Mouse (Mus musculus) heart, adult 9 months (tissue): ENCODE results near the gene Spg21.

Experiments
- DNase-seq, 2 experiments: peaks; one replicate each; pipeline ENCODE4 v3.0.0; 2022; ENCODE audit warnings: low spot score in 2 of 2

The Spg21 gene

DNA sequence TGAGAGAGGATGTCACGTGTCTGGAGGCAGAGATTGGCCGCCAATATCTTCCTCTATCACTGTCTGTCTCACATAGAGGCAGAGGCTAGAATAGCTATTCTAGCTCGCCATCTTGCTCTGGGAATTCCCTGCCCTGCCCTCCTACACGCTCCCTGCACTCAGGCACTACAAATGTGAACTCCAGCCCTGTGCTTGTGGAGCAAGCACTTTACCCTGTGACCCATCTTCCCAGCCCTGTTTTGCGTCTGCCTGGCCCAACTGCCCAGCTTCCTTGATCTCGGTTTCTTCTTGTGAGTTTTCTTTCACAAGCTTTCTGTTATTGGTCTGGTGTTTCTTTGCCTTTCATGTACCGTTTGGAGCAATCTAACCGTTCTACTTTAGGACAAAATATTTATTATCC lies 18.4 kb downstream of the Spg21 start:
- DNase-seq, result no peak

DNA sequence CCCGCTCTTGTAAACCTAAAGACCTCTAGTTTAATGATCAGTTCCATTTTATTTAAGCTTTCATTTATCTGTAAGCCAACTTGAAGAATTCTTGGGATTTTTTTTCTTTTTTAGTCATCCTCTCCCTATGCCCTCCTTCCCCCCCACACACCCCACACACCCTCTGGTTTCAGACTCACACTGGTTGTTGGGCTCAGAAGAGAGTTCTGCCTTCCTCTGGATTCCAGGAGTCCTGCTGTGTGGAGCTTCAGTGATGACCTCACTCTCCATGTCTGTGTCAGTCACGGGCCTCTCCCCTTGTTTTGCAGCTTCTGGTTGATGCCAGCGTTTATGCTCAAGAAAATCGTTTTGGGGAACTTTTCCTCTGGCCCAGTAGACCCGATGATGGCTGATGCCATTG lies 19.3 kb downstream of the Spg21 start:
- DNase-seq, result no peak

DNA sequence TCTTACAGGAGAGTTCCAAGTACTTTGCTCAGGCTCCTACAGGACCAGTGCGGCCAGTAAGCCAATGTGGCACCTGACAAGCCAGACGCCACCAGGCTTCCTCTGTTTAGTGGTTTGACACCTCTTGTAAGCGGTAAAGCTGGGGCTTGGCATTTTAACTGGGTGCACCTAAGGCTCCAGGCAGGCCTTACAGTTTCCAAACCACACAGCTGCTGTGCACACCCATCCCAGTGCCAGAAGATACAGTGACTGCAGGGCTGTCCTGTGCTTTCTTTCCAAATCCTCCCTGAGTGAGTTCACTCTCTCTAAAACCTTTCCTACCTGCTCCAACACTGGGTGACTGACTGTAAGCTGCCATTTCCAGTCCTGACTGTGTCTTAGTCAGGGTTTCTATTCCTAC lies 30.7 kb downstream of the Spg21 start:
- DNase-seq, result no peak

DNA sequence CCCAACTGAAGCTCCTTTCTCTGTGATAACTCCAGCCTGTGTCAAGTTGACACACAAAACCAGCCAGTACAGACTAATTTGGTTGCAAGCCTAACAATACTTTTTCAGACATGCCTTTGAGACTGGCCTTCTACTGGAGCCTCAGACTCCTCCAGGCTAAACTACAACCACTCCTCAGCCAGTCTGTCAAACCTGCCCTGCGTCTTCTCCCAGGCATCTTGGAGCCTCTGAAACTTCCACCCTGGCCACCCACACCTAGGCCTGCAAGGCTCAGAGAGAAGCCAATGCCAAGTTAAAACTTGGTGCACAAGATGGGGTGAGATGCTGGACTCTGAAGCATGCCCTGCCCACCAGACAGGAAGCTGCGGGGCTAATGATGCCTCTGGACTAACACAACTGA lies 31.6 kb downstream of the Spg21 start:
- DNase-seq, result no peak

DNA sequence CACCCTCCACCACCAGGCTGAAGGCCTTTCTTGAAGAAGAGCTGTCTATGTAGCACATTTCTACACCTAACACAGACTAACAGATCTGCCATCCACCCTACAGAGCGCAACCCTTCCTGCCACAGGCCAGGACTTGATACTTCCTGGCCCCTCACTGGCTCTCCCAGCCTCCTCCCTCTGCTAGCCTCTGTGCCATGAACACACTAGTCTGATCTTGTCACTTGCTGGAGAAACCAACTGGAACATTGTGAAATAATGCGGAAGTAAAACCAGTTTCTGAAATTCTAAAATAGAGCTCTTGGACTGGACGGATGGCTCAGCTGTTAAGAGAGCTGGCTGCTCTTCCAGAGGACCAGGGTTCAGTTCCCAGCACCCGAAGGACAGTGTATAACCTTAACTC lies 32.1 kb downstream of the Spg21 start:
- no peak for DNase-seq

DNA sequence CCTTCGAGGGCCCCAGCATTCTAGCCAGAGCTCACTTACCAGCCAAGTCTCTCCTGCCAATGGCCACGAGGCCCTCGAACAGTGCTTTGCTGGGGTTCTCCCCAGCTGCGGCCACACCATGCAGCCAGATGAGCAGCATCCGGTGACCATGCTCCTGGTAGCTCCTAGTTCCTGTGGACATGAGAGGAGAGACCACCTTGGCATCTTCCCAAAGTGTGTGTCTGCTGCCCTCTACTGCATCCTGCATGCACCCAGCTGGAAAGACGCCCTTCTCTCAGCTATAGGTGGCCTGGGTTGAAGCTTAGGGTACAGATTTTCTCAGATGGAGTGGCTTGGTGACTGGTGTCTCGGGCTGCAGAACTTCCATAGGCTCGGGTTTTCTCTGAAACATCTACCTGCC lies 41.4 kb downstream of the Spg21 start:
- DNase-seq, result no peak

DNA sequence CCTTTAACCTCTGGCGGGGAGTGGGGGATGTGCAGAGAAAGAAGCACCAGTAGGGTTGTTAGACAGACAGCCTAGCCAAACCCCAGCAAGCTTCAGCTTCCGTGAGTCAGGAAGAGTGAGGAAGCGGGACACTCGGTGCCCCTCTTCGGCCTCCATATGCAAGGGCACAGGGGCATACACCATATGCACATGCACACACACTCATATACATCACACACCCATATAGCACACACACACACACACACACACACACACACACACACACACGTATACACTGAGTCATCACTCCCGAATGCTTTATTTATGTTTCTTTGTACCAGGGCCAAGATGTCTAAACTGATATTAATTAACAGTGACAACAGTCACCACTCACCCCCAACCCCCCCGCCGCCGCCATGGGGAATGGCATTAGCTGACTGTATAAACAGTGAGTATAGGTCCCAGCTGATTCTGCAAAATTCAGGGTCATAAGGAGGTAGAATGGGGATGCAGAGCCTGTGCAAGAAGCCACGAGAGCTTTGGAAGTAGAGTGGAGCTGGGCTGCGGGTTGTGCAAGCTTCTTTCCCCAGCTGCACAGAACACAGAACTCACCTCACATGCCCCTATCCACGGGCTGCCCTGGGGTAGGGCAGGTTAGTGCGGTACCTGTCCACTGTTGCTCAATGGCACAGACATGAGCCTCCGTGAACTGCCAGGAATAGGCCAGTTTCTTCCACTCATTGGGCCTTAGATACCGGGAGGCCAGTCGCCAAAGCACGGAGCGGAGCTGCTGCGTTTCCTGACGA lies 42.2 kb downstream of the Spg21 start:
- DNase-seq, result no peak

DNA sequence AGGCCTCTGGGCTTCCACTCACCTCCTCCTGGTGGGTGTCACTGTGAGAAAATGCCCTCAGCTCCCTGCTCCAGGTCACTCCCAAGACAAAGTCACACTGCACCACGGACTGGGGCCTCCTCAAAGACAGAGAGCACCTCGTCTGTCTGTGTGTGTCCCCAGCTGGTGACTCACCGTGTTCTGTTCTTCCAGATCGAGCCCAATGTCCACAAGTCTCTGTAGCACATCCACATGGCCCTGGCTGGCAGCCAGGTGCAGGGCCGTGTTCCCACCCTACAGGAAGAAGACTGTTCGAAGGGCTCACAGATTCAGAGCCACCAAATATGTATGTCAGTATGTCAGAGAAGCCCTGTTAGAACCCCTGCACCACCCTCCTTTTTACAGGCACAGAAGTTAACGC lies 47.7 kb downstream of the Spg21 start:
- no peak for DNase-seq

DNA sequence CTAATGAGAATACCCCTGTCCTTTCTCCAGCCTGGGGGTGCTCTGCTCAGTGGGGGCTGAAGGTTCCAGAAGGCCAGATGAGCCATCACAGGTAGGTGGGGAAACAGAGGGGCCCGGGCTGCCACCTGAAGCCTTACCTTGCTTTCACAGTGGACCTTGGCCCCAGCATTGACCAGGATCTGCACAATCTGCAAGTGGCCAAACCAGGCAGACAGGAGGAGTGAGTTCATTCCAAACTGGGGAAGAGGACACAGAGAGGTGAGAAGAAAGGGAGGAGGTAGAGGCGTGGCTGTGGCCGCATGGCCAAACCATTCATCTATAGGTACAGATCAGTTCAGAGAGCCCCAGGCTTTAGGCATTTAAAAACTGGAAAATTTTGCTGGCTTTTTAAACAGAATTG lies 51.8 kb downstream of the Spg21 start:
- no peak for DNase-seq

DNA sequence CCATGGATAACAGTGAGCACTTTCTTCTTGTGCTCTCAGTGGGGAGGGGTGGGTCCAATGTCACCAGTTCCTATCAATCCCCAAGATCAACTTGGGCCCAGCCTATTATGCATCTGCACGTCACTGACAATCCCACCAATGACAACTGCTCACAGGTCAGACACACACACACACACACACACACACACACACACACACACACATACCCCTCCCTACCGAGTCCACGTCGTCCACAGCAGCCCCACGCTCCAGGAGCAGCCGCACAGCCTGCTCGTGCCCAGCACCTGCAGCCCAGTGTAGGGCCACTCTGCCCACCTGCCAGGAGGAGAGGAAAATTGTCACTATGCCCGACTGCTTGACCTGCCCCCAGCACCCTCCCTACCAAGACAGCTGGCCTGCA lies 53.7 kb downstream of the Spg21 start:
- no peak for DNase-seq

DNA sequence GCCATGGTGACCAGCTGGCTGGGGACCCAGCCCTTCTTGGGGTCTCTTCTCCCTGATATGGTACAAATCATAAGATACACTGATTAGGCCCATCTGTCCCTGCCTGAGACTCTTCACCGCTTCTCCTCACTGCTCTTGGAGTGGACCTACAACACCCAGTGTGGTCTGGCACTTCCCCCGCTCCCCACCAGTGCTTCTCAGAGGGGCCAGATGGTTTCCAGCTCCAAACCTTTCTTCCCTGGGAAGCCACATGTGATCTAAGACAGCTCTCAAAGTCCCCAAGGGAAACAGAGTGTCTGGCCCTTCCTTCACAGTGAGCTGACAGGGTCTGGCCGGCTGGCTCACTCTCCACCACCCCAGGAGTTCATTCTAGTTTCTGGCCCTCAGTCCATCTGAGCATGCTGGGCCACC lies 54.1 kb downstream of the Spg21 start:
- no peak for DNase-seq

DNA sequence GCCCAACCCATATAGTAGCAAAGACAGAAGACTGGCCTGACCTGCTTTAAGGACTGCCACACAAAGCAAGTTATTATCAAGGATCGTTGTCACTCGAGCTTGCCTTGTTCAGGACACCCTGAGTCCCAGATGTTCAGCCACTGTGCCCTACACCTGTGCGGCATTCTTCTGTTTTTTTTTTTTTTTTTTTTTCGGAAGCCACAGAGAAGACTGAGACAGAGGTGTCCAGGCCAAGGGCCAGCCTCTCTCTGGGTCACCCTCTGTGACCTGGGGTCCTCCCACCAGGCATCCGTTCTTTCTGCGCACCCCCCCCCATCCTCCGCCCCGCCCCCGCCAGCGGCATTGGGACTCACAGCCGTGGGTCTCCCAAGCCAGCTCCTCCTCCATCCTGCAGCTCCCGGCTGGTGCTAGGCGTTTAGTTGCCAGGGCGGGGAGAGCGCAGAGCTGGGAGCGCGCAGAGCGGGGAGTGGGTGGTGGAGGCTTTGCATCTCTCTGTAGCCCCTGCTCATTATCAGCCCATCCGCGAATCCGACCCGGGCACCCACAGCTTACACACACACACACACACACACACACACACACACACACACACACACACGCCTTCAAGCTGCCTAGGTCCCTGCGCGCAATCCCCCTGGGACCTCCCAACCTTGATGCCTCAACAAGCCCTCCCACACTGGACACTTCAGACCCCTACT lies 59.2 kb downstream of the Spg21 start, which contains the start of gene Ankdd1a:
TSS of gene Ankdd1a (minus strand) at position 387 of the 698 bp plus-strand sequence.
- DNase-seq, result no peak

DNA sequence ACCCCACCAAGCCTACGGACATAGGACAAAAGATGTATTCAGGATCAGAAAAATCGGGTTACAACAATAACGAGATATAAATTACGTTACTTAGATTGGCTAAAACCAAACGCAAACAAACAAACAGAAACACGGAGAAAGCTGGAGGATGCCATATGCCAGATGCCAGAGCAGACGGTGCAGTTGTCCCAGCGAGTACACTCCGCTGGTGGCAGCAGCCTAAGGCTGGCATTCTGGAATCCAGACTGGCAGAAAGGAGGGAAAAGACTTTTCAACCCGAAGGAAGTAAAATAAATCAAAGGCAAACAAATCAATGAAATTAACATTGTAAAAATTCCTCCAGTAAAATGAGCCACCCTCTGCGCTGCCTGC lies 59.7 kb downstream of the Spg21 start:
- DNase-seq, result no peak

DNA sequence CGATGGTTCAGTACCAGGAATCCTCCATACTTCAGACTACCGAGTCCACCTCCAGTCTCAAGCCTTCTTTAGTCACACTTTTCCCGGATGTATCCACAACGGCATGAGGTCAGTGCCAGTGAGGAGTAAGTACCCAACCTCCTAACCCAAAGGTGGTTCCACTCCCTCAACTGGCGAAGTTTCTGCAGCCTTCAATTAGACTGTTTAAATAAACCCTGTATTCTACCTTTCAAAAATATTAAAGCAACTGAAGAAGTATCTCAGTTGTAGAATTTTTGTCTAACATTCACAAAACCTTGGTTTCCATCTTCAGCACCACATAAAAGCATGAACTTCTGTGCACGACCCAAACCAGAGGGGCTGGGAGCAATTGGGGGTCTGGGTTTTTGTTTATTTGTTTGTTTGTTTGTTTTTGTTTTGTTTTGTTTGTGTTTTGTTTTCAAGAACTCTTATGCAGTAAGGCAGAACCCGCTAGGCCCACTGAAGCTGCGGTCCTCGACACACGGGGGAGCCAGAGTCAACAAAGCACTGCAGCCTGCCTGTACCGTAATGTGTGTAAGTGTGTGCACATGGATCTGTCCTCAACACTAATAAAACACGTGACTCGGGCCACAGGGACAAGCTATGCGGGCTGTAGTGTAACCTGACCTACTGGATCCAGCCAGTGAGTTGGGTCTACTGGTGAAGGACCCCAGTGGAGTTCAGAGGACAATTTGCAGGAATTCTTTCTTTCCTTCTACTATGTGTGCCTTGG lies 63.0 kb downstream of the Spg21 start:
- DNase-seq, result peak; percentile 74 to 81

DNA sequence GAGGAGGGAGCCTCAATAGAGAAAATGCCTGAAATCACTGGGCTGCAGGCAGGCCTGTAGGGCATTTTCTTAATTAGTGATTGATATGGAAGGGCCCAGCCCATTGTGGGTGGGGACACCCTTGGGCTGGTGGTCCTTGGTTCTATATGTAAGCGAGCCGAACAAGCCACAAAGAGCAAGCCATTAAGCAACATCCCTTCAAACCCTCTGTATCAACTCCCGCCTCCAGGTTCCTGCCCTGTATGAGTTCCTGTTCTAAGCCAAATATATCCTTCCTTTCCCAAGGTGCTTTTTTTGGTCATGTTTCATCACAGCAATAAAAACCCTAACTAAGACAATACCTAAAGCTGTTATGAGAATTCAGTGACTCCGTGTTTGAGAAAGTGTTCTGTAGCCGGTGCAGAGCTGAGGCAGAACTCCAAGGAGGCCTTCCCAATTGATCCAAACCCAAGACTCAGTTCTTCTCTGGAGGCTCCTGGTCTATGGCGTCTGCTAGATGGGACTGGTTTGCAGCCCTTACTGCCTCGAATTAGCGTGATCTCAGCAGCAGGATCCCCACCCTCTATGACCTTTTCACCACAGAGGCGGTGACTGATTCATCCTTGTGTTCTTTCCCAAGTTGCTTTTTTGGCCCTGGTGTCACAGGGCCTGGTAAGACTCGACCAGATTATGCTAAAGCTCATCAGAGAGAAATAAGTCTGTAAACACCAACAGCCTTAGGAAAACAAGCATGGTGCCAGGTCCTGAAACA lies 64.9 kb downstream of the Spg21 start:
- DNase-seq, result peak in 1 of 2 experiments; percentile 51

DNA sequence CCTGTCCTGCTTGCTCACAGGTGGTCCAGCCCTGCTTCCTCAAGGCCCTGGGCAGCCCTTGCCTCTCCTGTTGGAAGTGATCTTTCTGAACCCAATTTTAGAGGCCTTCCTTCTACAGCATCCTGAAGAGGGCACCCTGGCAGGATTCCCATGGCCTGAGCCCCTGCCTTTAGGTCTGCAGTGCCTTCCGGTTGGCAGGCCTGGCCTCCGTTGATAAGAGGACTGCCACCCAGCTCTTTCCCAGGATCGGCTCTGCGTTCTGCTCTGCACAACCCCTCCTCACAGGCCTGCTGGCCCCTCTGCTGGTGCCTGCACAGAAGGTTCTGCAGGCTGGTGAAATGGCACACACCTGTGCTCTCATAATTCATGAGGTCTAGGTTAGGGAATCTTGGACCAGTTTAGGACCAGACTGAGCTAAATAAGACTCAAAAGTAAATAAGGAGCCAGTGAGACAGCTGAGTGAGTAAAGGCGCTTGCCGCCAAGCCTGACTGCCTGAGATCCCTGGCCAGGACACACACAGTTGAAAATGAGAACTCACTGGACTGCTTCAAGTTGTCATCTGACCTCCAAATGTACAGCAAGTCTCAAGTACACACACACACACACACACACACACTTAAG lies 67.8 kb downstream of the Spg21 start:
- no peak for DNase-seq

DNA sequence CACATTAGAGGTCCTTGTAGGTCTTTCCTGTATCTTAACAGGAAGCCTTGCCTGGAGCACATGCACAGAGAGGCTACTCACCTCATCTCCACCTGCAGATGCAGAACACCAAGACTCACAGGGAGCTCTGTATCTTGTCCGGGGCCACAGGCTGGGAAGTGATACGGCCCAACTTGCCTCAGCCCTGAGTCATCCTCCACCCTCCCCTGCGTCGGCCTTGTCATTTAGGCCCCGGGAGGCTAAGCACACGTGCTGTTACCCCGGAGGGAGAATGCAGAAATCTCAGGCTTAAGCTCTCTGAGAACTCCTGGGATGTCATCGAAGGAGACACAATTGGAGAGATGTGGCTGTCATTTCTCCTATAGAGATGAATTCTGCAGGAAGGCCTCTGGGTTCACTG lies 68.9 kb downstream of the Spg21 start:
- no peak for DNase-seq

DNA sequence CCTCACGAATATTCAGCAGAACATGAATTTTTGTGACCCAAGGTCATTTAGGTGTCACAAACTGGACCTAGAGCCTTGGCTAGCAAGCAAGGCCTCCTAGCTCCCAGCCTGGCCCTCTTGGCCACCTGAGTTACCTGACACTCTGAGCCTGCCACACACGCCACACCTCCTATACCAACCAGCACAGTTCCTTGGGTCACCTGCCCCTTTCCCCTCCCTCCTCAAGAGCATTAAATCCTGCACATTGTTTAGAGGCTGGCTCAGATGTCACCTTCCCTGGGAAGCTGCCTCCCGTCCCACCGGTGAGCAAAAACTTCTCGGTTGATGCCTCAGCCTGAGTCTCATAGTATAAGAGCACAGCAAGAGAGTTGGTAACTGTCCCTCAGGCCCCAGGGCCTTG lies 70.5 kb downstream of the Spg21 start:
- no peak for DNase-seq

DNA sequence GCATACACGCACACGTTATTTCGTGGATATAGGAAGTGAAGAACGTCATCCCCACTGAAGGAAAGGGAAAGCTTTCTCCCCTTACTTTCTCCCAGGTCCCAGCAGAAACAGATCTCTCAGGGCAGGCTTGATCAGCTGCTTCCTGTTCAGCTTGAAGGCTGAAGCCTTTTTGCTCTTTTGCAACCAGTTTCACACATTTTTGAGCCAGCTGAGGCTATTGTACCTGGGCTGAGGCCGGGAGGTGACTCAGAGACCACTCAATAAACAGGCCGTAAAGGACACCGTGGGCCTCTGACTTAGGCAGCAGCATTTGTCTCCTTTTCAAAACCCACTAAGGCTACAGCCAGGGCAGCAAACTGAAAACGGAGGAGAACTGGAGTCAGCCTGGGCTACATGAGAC lies 72.2 kb downstream of the Spg21 start:
- DNase-seq, result no peak

DNA sequence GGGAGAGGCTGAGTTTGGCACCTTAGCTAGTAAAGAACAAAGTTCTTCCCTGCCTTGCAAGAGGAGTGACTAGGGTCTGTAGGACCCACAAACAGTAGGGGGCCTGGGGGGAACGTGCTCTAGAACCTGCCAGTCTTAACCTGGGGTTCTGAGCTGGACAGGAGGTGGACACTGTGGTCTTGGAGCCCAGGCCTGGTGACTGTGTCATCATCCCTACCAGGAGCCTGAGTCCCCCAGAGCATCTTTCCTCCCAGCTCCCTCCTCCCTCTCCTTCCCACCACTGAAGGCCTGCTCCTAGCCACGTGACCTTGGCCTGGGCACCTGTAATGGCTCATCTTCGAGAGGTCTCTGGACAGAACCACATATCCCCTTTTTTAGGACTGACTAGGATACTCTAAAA lies 73.4 kb downstream of the Spg21 start:
- DNase-seq, result no peak

DNA sequence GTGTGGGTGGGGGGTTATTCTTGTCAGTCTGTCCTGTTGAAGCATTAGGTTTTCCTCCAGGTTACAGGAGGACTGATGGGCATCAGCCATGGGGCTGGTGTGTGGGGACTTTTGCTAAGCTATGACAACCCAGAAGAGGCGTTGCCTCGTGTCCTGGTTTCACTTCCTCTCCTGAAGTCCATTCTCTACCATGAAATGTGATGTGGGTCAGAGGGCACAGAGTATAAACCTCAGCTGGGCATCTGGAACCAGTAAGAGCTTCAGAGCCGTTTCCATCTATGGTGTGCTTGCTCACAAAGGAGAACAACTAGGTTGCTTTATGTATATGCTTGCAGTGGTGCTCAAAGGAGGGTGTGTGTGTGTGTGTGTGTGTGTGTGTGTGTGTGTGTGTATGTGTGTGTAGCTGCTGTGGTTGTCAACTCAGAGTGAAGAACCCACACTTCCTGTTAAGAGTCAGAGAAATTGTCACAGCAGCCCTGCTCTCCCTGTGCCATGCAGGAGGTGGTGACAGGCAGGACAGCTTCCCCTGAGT lies 74.5 kb downstream of the Spg21 start:
- DNase-seq, result peak; percentile 50 to 69
